ENCODE assay signal across 8 mouse cellular contexts in genomic region chr13:48528123-48528871, GRCm38 (mm10). TPM values are rescaled to one million over a fixed set of nuclear protein-coding genes. Genes with fewer than 3 reads are reported as not detected.
DNase-seq lines count a peak whose midpoint lies in the region; ATAC-seq lines count a peak whose summit lies in the region.

No protein-coding gene starts in this region.

- peak; percentile 96 for ATAC-seq in megakaryocyte progenitor cell, adult 5-6 weeks (replicated peaks; ENCODE audit: poor library complexity)

- DNase-seq in ovary, adult 18-20 months (ENCODE audit: low spot score): peak; percentile 32
- no peak for DNase-seq in ovary, postnatal 10 days (ENCODE audit: low spot score)
- DNase-seq in cerebellum, adult 8-10 months: peak; percentile 61
- peak; percentile 46 to 83 for DNase-seq in frontal cortex, postnatal 36 days (ENCODE audit: low spot score in 2 of 2)
- peak; percentile 91 for DNase-seq in induced T-regulatory cell, adult 2 months (ENCODE audit: low read depth)
- DNase-seq in left cerebral cortex, adult 18-20 months (ENCODE audit: low spot score in 2 of 2): peak; percentile 65 to 66
- DNase-seq in skeletal muscle tissue, adult 2 months (ENCODE audit: low read depth, low spot score): peak; percentile 76

RNA-seq across cellular contexts. Expression of gene A830005F24Rik, which starts 14.9 kb away (rescaled TPM):
- total RNA-seq in left cerebral cortex, adult 18-20 months (2021): 1 to 10 TPM; 1.7 to 1.8 TPM
- 0.71 and 1.0 TPM in 2 replicates for total RNA-seq in megakaryocyte progenitor cell, adult 5-6 weeks (2015)
- 1.2 and 1.4 TPM in 2 replicates for total RNA-seq in megakaryocyte progenitor cell, adult 5-6 weeks (2017)

RNA-seq across cellular contexts. Expression of gene Zfp169, which starts 15.0 kb away (rescaled TPM):
- total RNA-seq in left cerebral cortex, adult 18-20 months (2021): 10 to 100 TPM; 21.1 to 28.8 TPM
- total RNA-seq in megakaryocyte progenitor cell, adult 5-6 weeks (2015): 7.8 and 9.4 TPM in 2 replicates
- total RNA-seq in megakaryocyte progenitor cell, adult 5-6 weeks (2017): 12.4 and 16.4 TPM in 2 replicates
